Mouse (Mus musculus) cerebellum, adult (tissue): ENCODE data around the gene Herc3.

Source experiments
- ATAC-seq: cut with Nextera tagmentation; 2 replicates; pipeline ENCODE4 v1.9.2; 2017; ENCODE audit warnings: mild to moderate bottlenecking, moderate library complexity, mixed read lengths; ENCODE audit not compliant: insufficient number of reproducible peaks, low FRiP score, low TSS enrichment

Herc3 gene

DNA sequence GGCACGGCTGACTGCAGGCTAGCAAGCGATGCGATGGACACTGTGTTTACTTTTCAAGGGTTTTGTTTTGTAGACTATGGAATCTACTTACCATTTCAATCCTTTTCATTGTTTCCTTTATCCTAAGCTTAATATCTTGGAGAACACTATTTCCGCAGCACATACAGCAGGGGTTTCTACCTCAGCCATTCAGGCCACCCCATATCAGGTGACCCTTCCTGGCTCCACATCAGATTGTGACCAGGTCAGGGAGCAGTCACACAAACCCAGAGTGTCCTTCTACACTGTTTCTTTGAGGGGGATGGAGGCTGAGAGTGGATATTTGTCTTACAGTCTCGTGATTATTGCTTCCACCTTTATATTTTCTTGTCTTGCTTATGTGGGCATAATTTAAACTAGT, 131.4 kb downstream of the Herc3 start:
- ATAC-seq, result no peak

- no peak for ATAC-seq
Measured at GRCm38 (mm10) chr6:58964091-58964490, 132.8 kb downstream of the Herc3 start.

DNA sequence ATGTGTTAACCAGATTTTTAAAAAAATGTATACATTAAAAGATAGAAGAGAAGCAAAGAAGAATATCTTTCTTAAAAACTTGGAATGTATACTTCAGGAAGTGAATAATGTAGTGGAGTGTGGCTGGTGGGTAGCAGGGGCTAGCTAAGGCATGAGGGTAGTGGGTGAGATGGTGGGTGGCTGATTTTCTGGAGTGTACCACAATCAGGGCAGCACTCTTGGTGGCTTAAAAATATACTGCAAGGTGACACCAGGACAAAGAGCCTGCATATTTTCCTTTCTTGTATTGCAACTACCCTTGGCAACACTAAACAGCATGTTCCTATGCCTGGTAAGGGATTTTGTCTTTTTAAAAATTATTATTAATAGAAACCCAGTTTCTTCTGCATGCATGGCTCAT, 133.3 kb downstream of the Herc3 start:
- 0 out of 2 replicates have a peak, but pooled peaks have one; percentile 0 for ATAC-seq

DNA sequence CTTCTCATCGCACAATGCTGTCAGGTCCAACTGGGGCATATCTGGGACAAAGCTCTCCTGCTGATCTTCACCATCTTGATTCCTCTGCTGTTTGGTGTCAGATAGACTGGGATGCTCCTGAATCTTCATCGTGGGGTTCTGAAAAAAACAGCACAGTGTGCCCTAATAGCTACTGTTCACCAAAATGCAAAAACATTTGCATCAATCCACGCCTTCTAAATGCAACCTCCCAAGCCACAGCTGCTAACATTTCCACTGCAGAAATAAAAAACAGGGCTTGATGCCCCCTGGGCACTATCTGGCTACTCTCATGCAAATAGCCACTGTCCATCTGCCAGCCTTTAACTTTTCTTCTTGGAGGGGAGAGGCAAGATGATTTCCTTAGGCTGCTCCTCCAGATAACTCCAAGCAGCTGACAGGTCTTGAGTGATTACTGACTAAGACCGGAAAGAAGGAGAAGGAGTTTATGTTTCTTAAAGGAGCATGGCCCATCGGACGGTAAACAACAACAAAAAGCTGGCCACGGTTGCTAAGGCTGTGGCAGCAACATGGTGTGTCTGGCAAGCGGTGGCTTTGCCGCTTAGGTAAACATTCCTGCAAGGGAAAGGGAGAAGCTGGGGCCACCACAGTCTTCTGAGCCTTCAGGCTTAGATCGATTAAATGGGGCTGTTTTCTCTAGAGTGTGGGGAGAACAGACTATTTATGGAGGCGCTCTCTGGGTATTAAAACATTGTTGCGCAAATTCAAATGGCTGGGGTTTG, 134.0 kb downstream of the Herc3 start:
- ATAC-seq, result peak; percentile 66

- peak; percentile 26; the same call in 1 of the 2 replicates for ATAC-seq
Measured at GRCm38 (mm10) chr6:58968272-58968671, 137.0 kb downstream of the Herc3 start.
